Mouse (Mus musculus) C2C12 (cell line): ENCODE measurements around the gene Cyp2f2. TPM values are rescaled to one million over a fixed set of nuclear protein-coding genes. Genes with fewer than 3 reads are reported as not detected.

Experiments used
- H3K27me3 ChIP-seq: one replicate; pipeline ENCODE4 v1.6.1; 2011; ENCODE audit not compliant: control insufficient read depth, insufficient read depth, insufficient read length
- H3K36me3 ChIP-seq: one replicate; pipeline ENCODE4 v1.6.1; 2011; ENCODE audit not compliant: control insufficient read depth, insufficient read depth
- H3K4me3 ChIP-seq: one replicate; pipeline ENCODE4 v1.5.1; 2011; ENCODE audit warnings: mild to moderate bottlenecking, control low read depth; ENCODE audit not compliant: poor library complexity, insufficient read depth, severe bottlenecking
- H3K79me2 ChIP-seq: one replicate; pipeline ENCODE4 v1.6.1; 2011; ENCODE audit not compliant: control insufficient read depth, insufficient read depth
- H3K79me3 ChIP-seq: one replicate; pipeline ENCODE4 v1.6.1; 2011; ENCODE audit warnings: low read depth, control low read depth
- H3ac ChIP-seq: one replicate; pipeline ENCODE3; 2011; ENCODE audit warnings: low read depth; ENCODE audit not compliant: control insufficient read depth, insufficient read length
- CEBPB ChIP-seq: IDR thresholded peaks from one replicate; pipeline ENCODE4 v1.6.1; 2011; ENCODE audit warnings: low read depth, mild to moderate bottlenecking, control low read depth, moderate library complexity
- CTCF ChIP-seq: IDR thresholded peaks from one replicate; pipeline ENCODE4 v1.5.1; 2011; ENCODE audit not compliant: control insufficient read depth, insufficient read depth, insufficient read length
- FOSL1 ChIP-seq: IDR thresholded peaks from one replicate; pipeline ENCODE4 v1.8.0; 2011; ENCODE audit warnings: mild to moderate bottlenecking, low read length; ENCODE audit not compliant: poor library complexity, insufficient read depth, severe bottlenecking
- MAX ChIP-seq: IDR thresholded peaks from one replicate; pipeline ENCODE4 v1.6.1; 2011; ENCODE audit warnings: mild to moderate bottlenecking, control low read depth
- MYOD1 ChIP-seq: IDR thresholded peaks from one replicate; pipeline ENCODE4 v1.6.1; 2011; ENCODE audit warnings: low read depth; ENCODE audit not compliant: control insufficient read depth, insufficient read length
- MYOG ChIP-seq: IDR thresholded peaks from one replicate; pipeline ENCODE4 v1.6.1; 2011; ENCODE audit not compliant: control insufficient read depth, insufficient read length; ENCODE audit errors: extremely low read depth
- USF1 ChIP-seq: IDR thresholded peaks from one replicate; pipeline ENCODE4 v1.6.1; 2011; ENCODE audit warnings: low read depth, mild to moderate bottlenecking, control low read depth, moderate library complexity
- polyA plus RNA-seq: library from polyadenylated mRNA; unstranded; fragments of >200 nt; fragmentation: generic; extraction: Trizol; gene quantifications from one replicate; pipeline ENCODE4 v1.2.1, GENCODE M21; 2012; ENCODE audit warnings: missing spikeins

Cyp2f2 gene
- polyA plus RNA-seq, 1 experiment: not detected

GRCm38 (mm10) chr7:27177942-27178323 lies 58.2 kb downstream of the Cyp2f2 start:
- Histone ChIP-seq H3K79me2 (no peaks in the 10 kb centered on the region), H3K27me3 (no peaks in the 10 kb centered on the region), H3ac (peak overlapping the region; percentile 22), H3K36me3 (no peaks in the 10 kb centered on the region), H3K79me3 (no peaks in the 10 kb centered on the region), H3K4me3 (peak overlapping the region; percentile 38)
- no peak for TF ChIP-seq USF1
- no peak for TF ChIP-seq FOSL1
- TF ChIP-seq MYOG: no peak
- TF ChIP-seq MYOD1: no peak
- no peak for TF ChIP-seq MAX
- TF ChIP-seq CTCF: no peak
- no peak for TF ChIP-seq CEBPB

DNA sequence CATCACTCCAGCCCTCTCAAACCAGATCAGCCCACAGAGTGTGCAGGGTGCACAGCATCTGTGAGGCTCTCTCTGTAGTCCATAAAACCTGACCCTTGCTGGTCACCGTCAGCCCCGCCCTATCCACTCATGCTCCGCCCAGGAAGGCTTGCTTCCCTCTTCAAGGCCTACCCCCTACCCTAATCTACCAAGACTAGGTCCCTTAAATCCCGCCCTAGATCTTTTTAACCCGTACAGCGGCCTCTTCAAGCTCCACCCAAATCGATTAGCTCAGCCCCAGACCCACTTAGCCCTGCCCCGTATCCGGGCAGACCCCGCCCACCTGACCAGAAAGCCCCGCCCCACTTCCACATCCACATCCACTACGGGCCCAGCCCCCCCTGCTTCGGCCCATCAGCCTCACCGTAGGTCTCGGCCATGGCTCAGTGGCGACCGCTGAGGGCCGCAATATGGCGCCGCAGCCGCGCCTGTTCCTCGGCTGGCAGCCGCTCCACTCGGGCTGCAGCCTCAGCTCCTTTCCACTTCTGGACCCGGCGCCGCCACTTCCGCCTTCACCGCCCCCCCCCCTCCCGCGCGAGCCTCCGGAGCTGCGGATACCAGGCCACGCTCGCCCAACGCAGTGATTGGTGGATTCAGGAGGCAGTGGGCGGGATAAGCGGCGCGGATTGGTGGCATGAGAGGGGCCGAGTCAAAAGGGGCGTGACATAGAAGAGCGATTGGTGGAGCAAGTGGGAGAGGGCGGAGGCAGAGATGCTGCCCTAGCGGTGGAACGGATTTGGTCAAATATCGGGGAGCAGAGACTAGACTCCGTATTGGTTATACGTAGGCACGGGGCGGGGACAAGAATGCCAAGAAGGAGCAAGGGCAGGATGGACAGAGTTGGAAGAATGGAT lies 58.9 kb downstream of the Cyp2f2 start, which contains the start of gene Rab4b:
Gene Rab4b, minus strand, starts transcription at position 573 of the 893 bp plus-strand sequence.
- Histone ChIP-seq H3K79me2 (no peaks in the 10 kb centered on the region), H3K79me3 (no peaks in the 10 kb centered on the region), H3K36me3 (no peaks in the 10 kb centered on the region), H3K27me3 (no peaks in the 10 kb centered on the region), H3ac (peak within 1 kb of the TSS; percentile 84), H3K4me3 (peak within 1 kb of the TSS; percentile 38)
- TF ChIP-seq CTCF: no peak
- TF ChIP-seq FOSL1: no peak
- no peak for TF ChIP-seq MYOD1
- no peak for TF ChIP-seq MYOG
- no peak for TF ChIP-seq MAX
- TF ChIP-seq USF1: no peak
- TF ChIP-seq CEBPB: no peak

DNA sequence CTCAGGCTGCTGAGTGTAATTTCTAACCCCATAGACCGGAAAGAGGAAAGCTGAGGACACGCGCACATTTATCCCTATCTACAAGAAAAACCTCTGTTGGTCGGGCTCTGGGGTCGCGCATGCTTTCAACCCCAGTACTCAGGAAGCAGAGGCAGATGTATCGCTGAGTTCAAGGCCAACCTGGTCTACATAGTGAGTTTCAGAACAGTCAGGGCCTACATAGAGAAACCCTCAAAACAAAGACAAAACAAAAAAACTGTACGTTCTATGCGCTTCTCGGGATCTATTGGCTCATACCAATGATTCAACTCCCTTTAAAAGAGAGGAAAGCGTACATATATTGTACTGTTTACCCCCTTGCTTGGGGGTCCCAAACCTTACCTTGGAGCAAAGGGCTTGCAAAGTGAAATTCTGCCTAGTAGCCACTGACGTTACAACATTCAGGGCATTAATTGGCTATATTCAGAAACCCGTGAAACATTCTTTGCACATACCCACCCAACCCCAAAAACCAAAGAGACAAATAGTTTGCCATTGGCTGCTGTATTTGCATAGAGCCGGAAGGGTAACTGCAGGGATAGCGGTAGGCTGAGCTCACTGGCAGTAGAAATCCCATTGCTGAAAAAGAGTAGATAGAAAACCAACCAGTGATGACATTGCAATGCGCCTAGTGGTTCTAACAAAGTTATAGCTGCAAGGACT lies 59.7 kb downstream of the Cyp2f2 start:
- no peak for TF ChIP-seq USF1
- no peak for TF ChIP-seq CEBPB
- TF ChIP-seq FOSL1: no peak
- no peak for TF ChIP-seq MYOD1
- TF ChIP-seq CTCF: no peak
- Histone ChIP-seq H3K27me3 (no peaks in the 10 kb centered on the region), H3K36me3 (peaks cover 4% of the 10 kb centered on the region), H3K79me2 (no peaks in the 10 kb centered on the region), H3ac (no peak overlapping the region), H3K79me3 (no peaks in the 10 kb centered on the region), H3K4me3 (no peak overlapping the region)

DNA sequence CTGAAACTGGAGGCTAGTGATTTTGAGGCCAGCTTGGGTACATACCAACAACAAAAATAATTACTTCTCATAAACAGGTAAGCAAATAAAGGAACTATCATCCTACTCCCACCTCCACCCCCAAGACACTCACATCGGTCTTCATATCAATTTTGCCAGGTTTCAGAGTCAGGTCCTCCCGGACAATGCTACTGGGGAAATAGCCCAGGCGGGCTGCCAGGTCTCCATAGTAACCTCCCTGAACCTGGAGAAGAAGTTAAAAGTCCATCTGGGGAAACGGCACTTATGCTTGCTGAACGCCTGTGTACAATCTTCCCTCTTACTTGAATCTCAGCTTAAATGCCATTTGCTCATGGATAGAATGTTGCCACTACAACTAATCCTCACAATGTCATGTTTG lies 60.3 kb downstream of the Cyp2f2 start:
- Histone ChIP-seq H3K4me3 (no peak overlapping the region), H3K27me3 (no peaks in the 10 kb centered on the region), H3K79me2 (no peaks in the 10 kb centered on the region), H3K79me3 (no peaks in the 10 kb centered on the region), H3ac (no peak overlapping the region), H3K36me3 (peaks cover 11% of the 10 kb centered on the region)
- TF ChIP-seq CTCF: no peak
- no peak for TF ChIP-seq MAX
- no peak for TF ChIP-seq FOSL1
- no peak for TF ChIP-seq USF1
- TF ChIP-seq MYOD1: no peak
- no peak for TF ChIP-seq MYOG

- Histone ChIP-seq H3K79me2 (no peaks in the 10 kb centered on the region), H3ac (no peak within 1 kb of the TSS), H3K36me3 (peaks cover 19% of the 10 kb centered on the region), H3K27me3 (no peaks in the 10 kb centered on the region), H3K4me3 (no peak within 1 kb of the TSS), H3K79me3 (no peaks in the 10 kb centered on the region)
- TF ChIP-seq CEBPB (no peak), FOSL1 (no peak), MYOG (no peak), USF1 (no peak), MYOD1 (no peak), MAX (no peak), CTCF (no peak)
These were observed 61.4 kb downstream of the Cyp2f2 start, which contains the start of the genes Gm21983 and Mia for GRCm38 (mm10) chr7:27180837-27181695. Gm21983 (minus strand) TSS chr7:27181086. Mia (minus strand) TSS chr7:27181157.
